Mouse (Mus musculus) heart, adult 2 months (tissue): Measurements from ENCODE around the gene Zg16. TPM values are rescaled to one million over a fixed set of nuclear protein-coding genes. Genes with fewer than 3 reads are reported as not detected.
A peak's percentile ranks its signal among the peaks of the same experiment; 100 is the strongest.

Experiments used
- DNase-seq, 2 experiments: peaks; one replicate each; pipeline ENCODE4 v3.0.0; 2021
- H3K27ac ChIP-seq: fragments of 200-600 bp; 2 replicates; pipeline ENCODE4 v1.8.1; 2022
- H3K27me3 ChIP-seq: fragments of 200-500 bp; 2 replicates; pipeline ENCODE4 v1.6.1; 2012; ENCODE audit warnings: mild to moderate bottlenecking, low read length, inconsistent platforms, mixed read lengths; ENCODE audit not compliant: control insufficient read depth, insufficient read depth
- H3K36me3 ChIP-seq: fragments of 200-500 bp; 2 replicates; pipeline ENCODE4 v1.6.1; 2012; ENCODE audit warnings: low read length, inconsistent platforms; ENCODE audit not compliant: control insufficient read depth, insufficient read depth
- H3K4me1 ChIP-seq: fragments of 200-500 bp; 2 replicates; pipeline ENCODE4 v1.6.1; 2011; ENCODE audit warnings: low read length; ENCODE audit not compliant: control insufficient read depth, insufficient read depth
- H3K4me3 ChIP-seq: fragments of 200-600 bp; 2 replicates; pipeline ENCODE4 v1.8.1; 2022
- H3K79me2 ChIP-seq: fragments of 200-500 bp; replicated peaks from 2 replicates; pipeline ENCODE4 v1.6.1; 2012; ENCODE audit warnings: mild to moderate bottlenecking, inconsistent platforms, low read length, moderate library complexity, mixed read lengths; ENCODE audit not compliant: control insufficient read depth, insufficient read depth
- H3K9ac ChIP-seq: fragments of 200-500 bp; 2 replicates; pipeline ENCODE4 v1.6.1; 2012; ENCODE audit warnings: low read depth, mild to moderate bottlenecking, control low read depth, inconsistent platforms, low read length, mixed read lengths
- CTCF ChIP-seq: fragments of 200-600 bp; IDR thresholded peaks from 2 replicates; pipeline ENCODE4 v1.8.1; 2022; ENCODE audit warnings: antibody characterized with exemption, mild to moderate bottlenecking, moderate library complexity
- EP300 ChIP-seq: fragments of 200-500 bp; IDR thresholded peaks from 2 replicates; pipeline ENCODE4 v1.6.1; 2011; ENCODE audit warnings: low read depth, low read length, control low read depth; ENCODE audit not compliant: insufficient read depth
- POLR2A ChIP-seq: fragments of 200-500 bp; IDR thresholded peaks from 2 replicates; pipeline ENCODE4 v1.6.1; 2011; ENCODE audit warnings: mild to moderate bottlenecking, low read depth, low read length, control low read depth; ENCODE audit not compliant: insufficient read depth
- WGBS: fragments of 180-500 bp; shearing (Covaris S2); methylation state at CpG from one replicate; pipeline ENCODE4 v1.1.7; 2018; 5-methylcytosine and 5-hydroxymethylcytosine counted together
- intact Hi-C: fragments of 180-260 bp; cut with DNase I; formaldehyde crosslinking; loops from one replicate; pipeline ENCODE4 v1.15.1; 2025
- polyA plus RNA-seq: library from polyadenylated mRNA; depleted of rRNA; stranded (reverse); fragments of >200 nt; gene quantifications from 2 replicates; pipeline ENCODE4 v1.2.3, GENCODE M21; 2012
- total RNA-seq, 2 experiments: library from RNA; stranded (reverse); gene quantifications; 2 replicates each; pipeline ENCODE4 v1.2.3; 2021

Gene Zg16
- total and polyA plus RNA-seq, 3 experiments, result not detected

DNA sequence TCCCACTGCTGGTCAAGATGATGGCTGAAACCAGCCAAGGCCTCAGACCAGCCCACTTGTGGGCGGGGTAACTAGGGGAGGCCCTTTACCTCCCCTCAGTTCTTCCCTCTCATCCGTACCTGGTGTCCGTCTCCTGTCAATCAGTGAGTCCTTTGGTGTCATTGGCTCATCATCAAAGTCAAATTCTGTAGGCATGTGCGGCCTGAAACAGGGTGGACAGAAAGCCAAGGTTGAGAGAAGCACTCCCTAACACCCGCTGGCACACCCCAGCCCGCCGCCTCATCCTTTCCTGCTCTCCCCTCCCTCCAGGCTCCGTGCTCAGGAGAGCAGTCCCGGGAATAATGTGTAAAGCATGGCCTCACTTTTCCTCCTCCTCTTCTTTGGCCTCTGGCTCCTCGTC lies 71.0 kb downstream of the Zg16 start:
- TF ChIP-seq EP300 (no peak), CTCF (no peak), POLR2A (no peak)
- H3K27me3 ChIP-seq, result no peaks in the 10 kb centered on the region
- H3K36me3 ChIP-seq, result peaks cover 5% of the 10 kb centered on the region
- WGBS, result under 1% methylated on average over 10 of the region's 10 CpGs
- H3K9ac ChIP-seq, result peak overlapping the region; percentile 87
- peak overlapping the region; percentile 82 for H3K4me3 ChIP-seq
- DNase-seq, result peak in 1 of 2 experiments; percentile 55
- H3K79me2 ChIP-seq, result peaks cover 4% of the 10 kb centered on the region; the same call in 1 of the 2 replicates
- H3K27ac ChIP-seq, result peak overlapping the region; percentile 93
- intact Hi-C loops, result loop anchor here (2.0 to 10.0 kb wide), 2 partner anchors 89 to 179 kb away; partner anchors contain the start of gene Cd2bp2
- H3K4me1 ChIP-seq, result peaks cover 16% of the 10 kb centered on the region

DNA sequence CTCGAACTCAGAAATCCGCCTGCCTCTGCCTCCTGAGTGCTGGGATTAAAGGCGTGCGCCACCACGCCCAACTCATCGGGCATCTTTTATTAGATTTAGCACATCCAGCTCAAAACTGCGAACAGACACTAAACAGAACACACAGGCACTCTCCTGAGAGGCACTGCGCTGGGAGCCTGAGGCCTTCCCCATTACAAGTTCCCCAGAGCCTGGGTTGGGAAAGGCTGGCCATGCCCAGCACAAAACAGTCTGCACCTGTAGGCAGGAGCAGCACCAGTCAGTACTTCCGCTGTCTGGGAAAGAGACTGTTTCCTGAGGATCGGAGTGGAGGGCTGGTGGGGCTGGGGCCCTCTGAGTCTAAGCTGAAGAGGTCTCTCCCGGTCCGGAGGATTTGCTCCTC lies 72.1 kb downstream of the Zg16 start:
- Histone ChIP-seq H3K4me3 (no peak overlapping the region), H3K79me2 (peaks cover 4% of the 10 kb centered on the region; the same call in 1 of the 2 replicates), H3K36me3 (peaks cover 5% of the 10 kb centered on the region), H3K4me1 (peaks cover 16% of the 10 kb centered on the region), H3K27ac (peak overlapping the region; percentile 95), H3K9ac (no peak overlapping the region), H3K27me3 (no peaks in the 10 kb centered on the region)
- WGBS, result 84% methylated on average over 12 of the region's 12 CpGs
- intact Hi-C loops, result loop anchor here (10.0 kb wide), 1 partner anchor 180 kb away; the partner anchor contains the start of gene Cd2bp2
- no peak for TF ChIP-seq CTCF
- TF ChIP-seq POLR2A, result no peak
- no peak for TF ChIP-seq EP300
- no peak for DNase-seq

DNA sequence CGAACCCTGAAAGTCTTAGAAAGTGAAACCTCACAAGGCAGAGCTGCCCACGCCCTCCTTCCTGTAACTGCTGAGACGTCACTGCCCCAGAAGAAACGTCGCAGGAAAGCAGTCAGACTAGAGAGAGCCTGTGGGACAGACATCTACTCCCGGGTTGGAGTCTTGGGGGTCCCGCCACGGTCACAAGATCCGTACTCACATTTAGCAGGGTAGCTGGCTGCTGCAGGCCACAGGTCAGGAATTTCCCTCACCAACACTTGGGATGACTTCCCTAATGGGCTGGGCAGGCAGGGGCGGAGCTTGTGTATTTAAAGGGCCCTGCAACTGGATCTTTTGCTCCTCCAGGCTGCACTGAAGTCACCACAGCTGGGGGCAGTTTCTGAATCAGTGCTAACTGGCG lies 72.8 kb downstream of the Zg16 start, which contains the start of gene Mvp:
Gene Mvp, minus strand, starts transcription at position 302 of the 400 bp plus-strand sequence.
- Histone ChIP-seq H3K27ac (peak within 1 kb of the TSS; percentile 95), H3K9ac (peak within 1 kb of the TSS; percentile 71), H3K27me3 (no peaks in the 10 kb centered on the region), H3K4me1 (peaks cover 16% of the 10 kb centered on the region), H3K36me3 (peaks cover 5% of the 10 kb centered on the region), H3K79me2 (peaks cover 4% of the 10 kb centered on the region; the same call in 1 of the 2 replicates), H3K4me3 (peak within 1 kb of the TSS; percentile 75)
- TF ChIP-seq POLR2A, result peak; percentile 85
- no peak for TF ChIP-seq CTCF
- 5% methylated on average over 11 of the region's 11 CpGs for WGBS
- intact Hi-C loops, result loop anchor here (10.0 kb wide), 1 partner anchor 180 kb away; the partner anchor contains the start of gene Cd2bp2
- peak; percentile 85 to 88 for DNase-seq

DNA sequence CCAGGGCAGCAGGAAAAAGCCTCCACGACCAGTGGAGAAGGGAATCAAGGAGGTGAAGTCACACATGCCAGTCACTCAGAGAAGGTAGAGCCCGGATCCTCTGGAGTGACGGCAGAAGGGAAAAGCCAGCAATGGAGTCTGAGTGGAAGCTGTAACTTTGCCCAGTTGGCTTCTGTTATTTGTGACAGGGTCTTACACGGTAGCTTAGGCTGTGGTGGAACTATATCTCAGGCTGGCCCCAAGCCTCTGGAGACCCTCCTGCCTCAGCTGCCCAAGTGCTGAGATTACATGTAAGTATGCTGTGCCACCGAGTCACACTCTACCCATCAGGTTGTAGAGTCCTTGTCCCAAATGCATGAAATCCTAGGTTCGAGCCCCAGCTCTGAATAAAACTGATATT lies 73.7 kb downstream of the Zg16 start:
- peak overlapping the region; percentile 75 for H3K4me3 ChIP-seq
- DNase-seq, result no peak
- TF ChIP-seq POLR2A, result no peak
- no peak overlapping the region; the same call in 1 of the 2 replicates for H3K27ac ChIP-seq
- WGBS, result 85% methylated on average over 6 of the region's 6 CpGs
- peaks cover 23% of the 10 kb centered on the region for H3K4me1 ChIP-seq
- intact Hi-C loops, result loop anchor here (10.0 kb wide), 1 partner anchor 181 kb away; the partner anchor contains the start of gene Cd2bp2
- H3K9ac ChIP-seq, result no peak overlapping the region
- peaks cover 6% of the 10 kb centered on the region for H3K36me3 ChIP-seq
- H3K79me2 ChIP-seq, result peaks cover 4% of the 10 kb centered on the region; the same call in 1 of the 2 replicates
- no peaks in the 10 kb centered on the region for H3K27me3 ChIP-seq

DNA sequence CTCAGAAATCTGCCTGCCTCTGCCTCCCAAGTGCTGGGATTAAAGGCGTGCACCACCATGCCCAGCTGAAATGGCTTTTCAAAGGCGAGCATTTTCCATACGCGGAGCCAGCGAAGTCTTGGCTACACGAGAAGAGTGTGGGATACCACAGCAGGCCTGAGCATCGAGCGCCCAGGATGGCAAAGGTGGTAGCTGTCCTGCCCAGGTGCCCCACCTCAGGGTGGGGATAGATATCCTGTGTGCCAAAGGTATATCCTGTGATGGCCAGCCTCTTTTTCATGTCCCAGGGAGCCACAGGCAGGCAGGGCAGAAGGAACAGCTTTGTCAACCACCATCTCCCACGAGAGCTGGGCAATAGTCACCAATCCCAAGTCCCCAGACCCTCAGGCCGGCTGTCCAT lies 74.3 kb downstream of the Zg16 start:
- no peak overlapping the region for H3K4me3 ChIP-seq
- no peak for DNase-seq
- intact Hi-C loops, result loop anchor here (10.0 kb wide), 1 partner anchor 182 kb away; the partner anchor contains the start of gene Cd2bp2

DNA sequence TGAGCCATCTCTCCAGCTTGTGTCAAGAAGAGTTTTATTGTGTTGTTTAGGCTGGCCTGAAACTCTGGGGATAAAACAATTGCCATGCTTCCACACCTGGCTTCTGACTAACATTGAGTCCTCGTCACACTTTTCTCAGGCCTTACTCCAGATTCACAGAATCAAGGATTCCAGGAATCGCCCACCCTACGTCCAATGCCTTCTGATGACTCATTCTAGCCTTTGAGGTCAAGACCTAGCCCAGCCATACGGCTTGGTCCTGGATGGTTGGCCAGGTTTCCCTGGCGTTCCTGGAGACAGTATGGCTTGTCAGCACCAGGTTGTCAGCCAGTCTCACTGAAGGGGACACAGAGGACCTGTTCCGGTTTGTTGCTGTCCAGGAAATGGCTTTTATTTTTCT lies 74.8 kb downstream of the Zg16 start:
- Histone ChIP-seq H3K36me3 (peaks cover 9% of the 10 kb centered on the region), H3K27me3 (no peaks in the 10 kb centered on the region), H3K4me3 (no peak overlapping the region), H3K4me1 (peaks cover 27% of the 10 kb centered on the region), H3K27ac (no peak overlapping the region), H3K9ac (no peak overlapping the region), H3K79me2 (peaks cover 4% of the 10 kb centered on the region; the same call in 1 of the 2 replicates)
- 65% methylated on average over 6 of the region's 6 CpGs for WGBS
- intact Hi-C loops, result loop anchor here (10.0 kb wide), 1 partner anchor 182 kb away; the partner anchor contains the start of gene Cd2bp2
- DNase-seq, result no peak
- no peak for TF ChIP-seq EP300

More for the DNA sequence above, 74.3 kb downstream of the Zg16 start:
- no peak for TF ChIP-seq CTCF
- no peak for TF ChIP-seq EP300
- TF ChIP-seq POLR2A, result no peak
- peaks cover 25% of the 10 kb centered on the region for H3K4me1 ChIP-seq
- no peak overlapping the region for H3K9ac ChIP-seq
- peaks cover 4% of the 10 kb centered on the region; the same call in 1 of the 2 replicates for H3K79me2 ChIP-seq
- H3K27me3 ChIP-seq, result no peaks in the 10 kb centered on the region
- peaks cover 9% of the 10 kb centered on the region for H3K36me3 ChIP-seq
- 92% methylated on average over 10 of the region's 10 CpGs for WGBS
- no peak overlapping the region for H3K27ac ChIP-seq
